Mouse (Mus musculus): ENCODE measurements at regions not wholly inside any gene's neighbourhood (a gene's known extent, or its start where the extent isn't known, plus 50 kb on each side); places are given as distances from the start of the nearest gene placed in this dataset.
"Not testable (repeated sequence)": the region's sequence is repeated elsewhere in the genome, so short reads cannot be mapped to it uniquely, and the experiment has no call there.

DNA sequence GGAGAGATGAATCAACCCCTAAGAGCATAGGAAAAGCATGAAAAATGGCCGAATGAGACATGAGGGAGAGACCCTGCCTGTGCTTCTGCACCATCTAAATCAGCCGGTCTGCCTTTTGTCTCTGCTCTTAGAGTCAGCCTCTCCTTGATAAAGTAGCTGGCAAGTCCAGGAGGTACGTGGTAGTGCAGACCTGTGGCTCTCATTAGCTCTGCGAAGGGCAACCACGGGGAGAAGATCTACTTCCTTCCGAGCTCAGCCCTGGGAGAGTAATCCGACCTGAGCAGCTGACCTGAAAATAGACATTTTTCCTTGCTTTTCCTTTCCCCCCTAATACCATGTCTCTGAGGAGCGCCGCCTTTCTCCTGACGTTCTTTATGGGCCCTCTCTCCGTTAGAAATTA lies 971.8 kb downstream of the Robo1 start:
- H3K36me3 ChIP-seq, result no peaks in the 10 kb centered on the region
- no peaks in the 10 kb centered on the region for H3K4me1 ChIP-seq
- no peak for ATAC-seq (ENCODE audit: extremely low read depth, insufficient number of reproducible peaks, low FRiP score, low TSS enrichment)
- WGBS, result 66% methylated on average over 11 of the region's 11 CpGs
- H3K9me3 ChIP-seq, result no peaks in the 10 kb centered on the region
- no peak overlapping the region for H3K4me3 ChIP-seq
- no peaks in the 10 kb centered on the region for H3K27me3 ChIP-seq (replicated peaks)
- no peak overlapping the region for H3K4me2 ChIP-seq
- no peak overlapping the region for H3K9ac ChIP-seq
- H3K27ac ChIP-seq (replicated peaks), result no peak overlapping the region

DNA sequence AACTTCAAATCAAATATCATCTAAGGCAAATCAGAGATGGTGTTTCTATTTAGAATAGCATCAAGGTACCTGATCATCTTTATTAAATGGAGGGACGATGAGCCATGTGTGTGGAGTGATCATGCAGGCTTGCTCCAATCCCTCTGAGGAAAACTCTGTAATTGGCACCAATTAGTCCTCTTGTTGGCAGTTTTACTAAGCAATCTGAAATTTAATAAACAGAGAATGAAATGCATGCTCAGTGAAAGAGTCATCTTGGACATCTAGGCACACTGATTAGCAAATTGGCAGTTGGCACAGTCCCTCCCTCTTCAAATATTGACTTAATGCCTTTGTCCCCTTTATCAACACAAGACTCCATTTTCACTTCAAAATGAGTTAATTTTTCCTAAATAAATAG lies 951.6 kb downstream of the Robo1 start:
- H3K9ac ChIP-seq, result no peak overlapping the region
- no peak overlapping the region for H3K4me3 ChIP-seq
- no peak overlapping the region for H3K4me2 ChIP-seq
- no peaks in the 10 kb centered on the region for H3K36me3 ChIP-seq
- H3K4me1 ChIP-seq, result no peaks in the 10 kb centered on the region
- 86% methylated on average over 1 of the region's 1 CpGs for WGBS
- H3K9me3 ChIP-seq, result peaks cover 4% of the 10 kb centered on the region; the same call in 1 of the 2 replicates
- H3K27me3 ChIP-seq (replicated peaks), result no peaks in the 10 kb centered on the region
- no peak overlapping the region for H3K27ac ChIP-seq (replicated peaks)
- ATAC-seq (ENCODE audit: extremely low read depth, insufficient number of reproducible peaks, low FRiP score, low TSS enrichment), result no peak

DNA sequence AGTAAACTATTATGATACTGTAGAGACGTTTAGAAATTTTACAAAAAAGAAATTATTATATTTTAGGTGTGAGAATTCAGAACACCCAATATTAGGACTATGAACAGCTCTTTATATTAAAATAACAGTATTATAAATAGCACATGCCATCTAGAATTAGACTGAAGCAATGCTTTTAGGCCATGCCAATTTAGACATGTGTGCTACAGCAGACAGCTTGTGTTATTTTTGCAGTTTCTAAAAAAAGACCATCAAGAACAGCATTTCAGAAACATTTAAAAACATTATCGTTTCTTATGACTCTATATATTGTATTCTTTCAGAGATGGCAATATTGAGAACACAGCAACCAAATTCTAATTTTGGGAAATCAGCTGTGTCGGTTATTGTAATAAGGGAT lies 951.2 kb downstream of the Robo1 start:
- no peak for ATAC-seq (ENCODE audit: extremely low read depth, insufficient number of reproducible peaks, low FRiP score, low TSS enrichment)
- no peaks in the 10 kb centered on the region for H3K27me3 ChIP-seq (replicated peaks)
- 67% methylated on average over 3 of the region's 3 CpGs for WGBS

DNA sequence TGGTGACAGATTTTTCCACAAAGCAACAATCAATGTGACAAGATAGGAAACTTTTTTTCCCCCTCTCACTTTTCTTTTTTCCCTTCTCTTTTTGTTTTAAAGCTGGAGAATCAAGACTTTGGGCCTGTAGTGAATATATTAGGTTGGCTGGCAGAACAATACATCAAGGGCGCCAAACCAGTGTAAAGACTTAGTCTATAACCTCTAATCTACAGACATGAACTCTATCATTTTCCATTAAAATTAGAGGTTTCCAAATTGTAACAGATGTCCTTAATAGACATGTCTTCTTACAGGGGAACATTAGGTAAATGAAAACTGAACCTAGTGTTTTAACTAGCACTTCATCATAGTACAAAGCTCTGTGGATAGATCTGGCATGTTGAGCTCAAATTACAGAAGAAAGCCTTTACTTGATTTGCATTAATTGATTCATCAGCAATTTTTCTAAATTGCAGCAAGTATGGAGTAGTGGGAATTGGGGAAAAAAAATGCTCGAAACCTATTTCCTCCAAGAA lies 937.0 kb downstream of the Robo1 start:
- Histone ChIP-seq H3K4me3 (no peak overlapping the region), H3K9ac (no peak overlapping the region), H3K36me3 (no peaks in the 10 kb centered on the region), H3K4me2 (no peak overlapping the region), H3K4me1 (no peaks in the 10 kb centered on the region), H3K27ac (replicated peaks) (no peak overlapping the region), H3K9me3 (no peaks in the 10 kb centered on the region), H3K27me3 (replicated peaks) (no peaks in the 10 kb centered on the region)
- no peak for ATAC-seq (ENCODE audit: extremely low read depth, insufficient number of reproducible peaks, low FRiP score, low TSS enrichment)
- 84% methylated on average over 2 of the region's 2 CpGs for WGBS

More for the DNA sequence above, 951.2 kb downstream of the Robo1 start:
- H3K4me3 ChIP-seq, result no peak overlapping the region
- no peak overlapping the region for H3K4me2 ChIP-seq
- H3K9ac ChIP-seq, result no peak overlapping the region
- no peaks in the 10 kb centered on the region for H3K36me3 ChIP-seq
- peaks cover 4% of the 10 kb centered on the region; the same call in 1 of the 2 replicates for H3K9me3 ChIP-seq
- H3K4me1 ChIP-seq, result no peaks in the 10 kb centered on the region
- H3K27ac ChIP-seq (replicated peaks), result no peak overlapping the region

DNA sequence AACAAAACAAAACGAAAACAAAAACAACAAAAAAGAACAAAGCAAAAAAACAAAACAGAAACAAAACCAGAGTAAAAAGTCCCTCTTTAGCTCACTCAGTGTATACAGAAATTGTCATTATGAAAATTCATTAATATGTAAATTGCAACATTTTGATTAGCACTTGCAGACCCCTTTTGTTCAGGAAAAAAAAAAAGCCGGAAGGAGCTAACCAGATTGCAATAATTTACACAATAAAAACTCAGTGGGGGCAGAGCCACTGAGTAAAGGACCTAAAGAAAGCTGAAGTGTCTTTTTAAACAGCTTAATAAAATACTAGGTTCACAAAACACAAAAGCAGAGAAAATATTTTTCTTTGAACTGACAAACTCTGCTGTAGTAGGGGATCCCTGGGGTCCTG lies 922.5 kb downstream of the Robo1 start:
- H3K4me3 ChIP-seq, result no peak overlapping the region
- H3K4me2 ChIP-seq, result no peak overlapping the region

DNA sequence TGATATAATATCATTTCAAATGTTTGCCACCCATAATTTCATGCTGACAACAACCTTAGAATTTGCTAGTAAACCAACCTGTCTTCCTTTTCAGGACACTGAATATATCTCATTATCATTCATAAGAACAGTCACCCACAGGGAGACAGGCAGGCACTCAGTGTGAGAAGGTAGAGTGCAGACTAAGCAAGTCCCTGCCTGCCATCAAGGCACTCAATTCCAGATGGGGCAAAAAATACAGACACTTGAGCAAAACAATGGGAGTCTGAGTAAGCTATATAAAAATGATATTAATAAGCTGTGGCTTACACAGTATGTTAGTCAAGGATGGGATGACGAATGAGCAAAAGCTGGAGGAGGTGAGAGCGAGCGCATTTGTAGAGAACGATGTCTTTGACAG lies 909.4 kb downstream of the Robo1 start:
- H3K4me1 ChIP-seq, result 0 out of 2 replicates have a peak, but pooled peaks cover 1% of the 10 kb centered on the region
- peaks cover 13% of the 10 kb centered on the region; the same call in 1 of the 2 replicates for H3K27me3 ChIP-seq (replicated peaks)
- H3K27ac ChIP-seq (replicated peaks), result no peak overlapping the region
- H3K9ac ChIP-seq, result no peak overlapping the region
- no peaks in the 10 kb centered on the region for H3K36me3 ChIP-seq
- no peak overlapping the region for H3K4me3 ChIP-seq
- 83% methylated on average over 4 of the region's 4 CpGs for WGBS
- H3K4me2 ChIP-seq, result no peak overlapping the region
- no peaks in the 10 kb centered on the region for H3K9me3 ChIP-seq
- no peak for ATAC-seq (ENCODE audit: extremely low read depth, insufficient number of reproducible peaks, low FRiP score, low TSS enrichment)

More for the DNA sequence above, 922.5 kb downstream of the Robo1 start:
- Histone ChIP-seq H3K27ac (replicated peaks) (no peak overlapping the region), H3K9me3 (no peaks in the 10 kb centered on the region), H3K4me1 (no peaks in the 10 kb centered on the region), H3K27me3 (replicated peaks) (0 out of 2 replicates have a peak, but pooled peaks cover 3% of the 10 kb centered on the region), H3K36me3 (no peaks in the 10 kb centered on the region), H3K9ac (no peak overlapping the region)
- 56% methylated on average over 2 of the region's 2 CpGs for WGBS
- ATAC-seq (ENCODE audit: extremely low read depth, insufficient number of reproducible peaks, low FRiP score, low TSS enrichment), result no peak

DNA sequence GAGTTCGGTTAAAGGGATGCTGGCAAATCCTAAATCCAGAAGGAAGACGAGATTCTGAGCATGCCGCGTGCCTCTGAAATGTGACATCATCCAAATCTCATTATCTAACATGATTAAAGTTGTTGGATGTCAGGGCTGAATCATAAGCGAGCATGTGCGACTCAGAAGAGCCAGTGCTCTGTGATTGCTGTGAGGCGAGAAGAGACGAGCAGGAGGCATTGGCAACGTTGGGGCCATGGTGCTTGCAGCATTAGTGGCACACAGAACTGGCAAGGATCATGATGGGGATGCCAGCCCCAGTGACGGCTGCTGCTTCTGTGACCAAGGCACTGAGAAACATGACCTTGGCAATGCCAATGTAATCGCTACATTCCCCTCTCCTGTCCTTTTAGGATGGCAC lies 895.4 kb downstream of the Robo1 start:
- no peak for ATAC-seq (ENCODE audit: extremely low read depth, insufficient number of reproducible peaks, low FRiP score, low TSS enrichment)

DNA sequence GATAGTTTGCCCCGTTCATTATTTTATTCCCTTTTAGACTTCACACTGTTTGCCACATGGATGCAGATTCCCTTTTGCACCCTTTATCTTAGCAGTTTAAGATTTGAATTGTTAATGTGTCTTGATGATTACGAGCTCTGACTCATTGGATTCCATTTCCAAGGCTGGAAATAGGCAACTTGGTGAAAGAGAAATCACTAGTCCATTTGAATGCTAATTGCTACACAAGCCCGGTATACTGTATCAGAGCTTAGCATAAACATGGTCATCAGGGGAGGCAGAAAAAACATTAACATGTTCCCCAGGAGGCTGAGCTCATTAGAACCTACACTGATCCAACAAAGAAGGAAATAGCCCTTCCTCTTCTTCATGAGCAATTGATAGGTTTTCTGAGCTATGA lies 892.9 kb downstream of the Robo1 start:
- Histone ChIP-seq H3K27ac (replicated peaks) (no peak overlapping the region), H3K9ac (no peak overlapping the region), H3K9me3 (no peaks in the 10 kb centered on the region), H3K4me2 (no peak overlapping the region), H3K36me3 (no peaks in the 10 kb centered on the region), H3K4me1 (no peaks in the 10 kb centered on the region), H3K27me3 (replicated peaks) (no peaks in the 10 kb centered on the region), H3K4me3 (no peak overlapping the region)
- ATAC-seq (ENCODE audit: extremely low read depth, insufficient number of reproducible peaks, low FRiP score, low TSS enrichment), result no peak
- WGBS, result 70% methylated on average over 3 of the region's 3 CpGs

More for the DNA sequence above, 895.4 kb downstream of the Robo1 start:
- WGBS, result 77% methylated on average over 11 of the region's 11 CpGs
- no peaks in the 10 kb centered on the region for H3K27me3 ChIP-seq (replicated peaks)
- H3K9ac ChIP-seq, result no peak overlapping the region
- no peaks in the 10 kb centered on the region for H3K9me3 ChIP-seq
- no peaks in the 10 kb centered on the region for H3K36me3 ChIP-seq
- no peaks in the 10 kb centered on the region for H3K4me1 ChIP-seq
- no peak overlapping the region for H3K4me2 ChIP-seq
- H3K27ac ChIP-seq (replicated peaks), result no peak overlapping the region
- H3K4me3 ChIP-seq, result no peak overlapping the region

DNA sequence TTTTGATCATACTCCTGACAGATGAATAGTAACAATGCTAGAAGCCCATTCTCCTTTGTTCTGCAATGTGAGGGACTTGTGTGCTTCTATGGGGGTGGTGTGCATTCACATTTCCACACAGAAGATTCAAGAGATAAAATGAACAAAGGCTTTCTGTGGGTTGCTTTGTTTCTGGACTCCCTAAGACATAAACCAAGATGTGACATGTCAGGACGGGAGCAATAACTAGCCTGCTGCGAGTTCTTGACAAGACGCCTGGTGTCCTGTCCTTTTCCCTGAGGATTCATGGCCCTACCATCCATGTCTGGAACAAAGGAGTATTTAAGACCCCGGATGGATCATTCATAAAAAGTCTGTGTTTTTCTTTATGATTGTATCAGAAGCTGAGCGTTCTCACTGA lies 874.7 kb downstream of the Robo1 start:
- 75% methylated on average over 5 of the region's 5 CpGs for WGBS
- Histone ChIP-seq H3K27me3 (replicated peaks) (no peaks in the 10 kb centered on the region), H3K4me1 (no peaks in the 10 kb centered on the region), H3K4me3 (no peak overlapping the region), H3K4me2 (no peak overlapping the region), H3K9me3 (no peaks in the 10 kb centered on the region), H3K36me3 (no peaks in the 10 kb centered on the region), H3K27ac (replicated peaks) (no peak overlapping the region), H3K9ac (no peak overlapping the region)
- no peak for ATAC-seq (ENCODE audit: extremely low read depth, insufficient number of reproducible peaks, low FRiP score, low TSS enrichment)

DNA sequence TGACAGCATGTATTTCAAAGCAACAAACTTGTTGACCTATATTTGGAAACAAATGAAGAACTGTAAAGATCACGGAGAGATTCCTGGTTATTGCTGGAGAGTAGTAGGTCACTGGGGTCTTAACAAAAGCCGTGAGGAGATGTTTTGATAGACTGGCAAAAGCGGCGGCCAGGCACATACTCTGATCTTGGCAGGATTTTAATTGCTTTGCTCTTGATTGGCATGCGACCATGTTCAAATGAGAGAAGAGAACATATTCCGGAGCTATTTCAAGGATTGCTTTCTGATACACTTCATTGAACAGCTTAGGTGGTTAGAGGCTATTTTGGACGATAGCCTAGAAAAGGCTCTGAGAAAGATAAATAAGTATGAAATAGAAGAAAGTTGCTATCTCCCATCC lies 874.2 kb downstream of the Robo1 start:
- ATAC-seq (ENCODE audit: extremely low read depth, insufficient number of reproducible peaks, low FRiP score, low TSS enrichment), result no peak
- 73% methylated on average over 7 of the region's 7 CpGs for WGBS
- Histone ChIP-seq H3K9me3 (no peaks in the 10 kb centered on the region), H3K4me1 (no peaks in the 10 kb centered on the region), H3K27ac (replicated peaks) (no peak overlapping the region), H3K36me3 (no peaks in the 10 kb centered on the region), H3K4me3 (no peak overlapping the region), H3K27me3 (replicated peaks) (no peaks in the 10 kb centered on the region), H3K4me2 (no peak overlapping the region), H3K9ac (no peak overlapping the region)

DNA sequence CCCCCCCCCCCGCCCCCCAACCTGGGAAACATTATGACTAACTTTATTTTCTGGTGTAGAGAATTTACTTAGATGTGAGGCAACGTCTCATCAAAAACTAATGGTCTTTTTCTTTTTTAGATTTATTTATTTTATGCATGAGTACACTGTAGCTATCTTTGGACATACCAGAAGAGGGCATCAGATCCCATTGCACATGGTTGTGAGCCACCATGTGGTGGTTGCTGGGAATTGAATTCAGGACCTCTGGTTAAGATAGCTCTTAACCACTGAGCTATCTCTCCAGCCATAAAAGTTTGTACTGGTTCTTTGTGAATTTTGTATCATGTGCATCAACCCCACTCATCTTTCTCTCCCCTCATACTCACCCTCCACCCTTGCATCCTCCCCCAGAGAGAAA lies 847.3 kb downstream of the Robo1 start:
- H3K36me3 ChIP-seq, result no peaks in the 10 kb centered on the region
- H3K9me3 ChIP-seq, result no peaks in the 10 kb centered on the region
- H3K4me2 ChIP-seq, result no peak overlapping the region
- WGBS, result 33% methylated on average over 2 of the region's 2 CpGs
- no peaks in the 10 kb centered on the region for H3K4me1 ChIP-seq
- ATAC-seq (ENCODE audit: extremely low read depth, insufficient number of reproducible peaks, low FRiP score, low TSS enrichment), result no peak
- H3K27ac ChIP-seq (replicated peaks), result no peak overlapping the region
- H3K9ac ChIP-seq, result no peak overlapping the region
- no peaks in the 10 kb centered on the region for H3K27me3 ChIP-seq (replicated peaks)
- no peak overlapping the region for H3K4me3 ChIP-seq

DNA sequence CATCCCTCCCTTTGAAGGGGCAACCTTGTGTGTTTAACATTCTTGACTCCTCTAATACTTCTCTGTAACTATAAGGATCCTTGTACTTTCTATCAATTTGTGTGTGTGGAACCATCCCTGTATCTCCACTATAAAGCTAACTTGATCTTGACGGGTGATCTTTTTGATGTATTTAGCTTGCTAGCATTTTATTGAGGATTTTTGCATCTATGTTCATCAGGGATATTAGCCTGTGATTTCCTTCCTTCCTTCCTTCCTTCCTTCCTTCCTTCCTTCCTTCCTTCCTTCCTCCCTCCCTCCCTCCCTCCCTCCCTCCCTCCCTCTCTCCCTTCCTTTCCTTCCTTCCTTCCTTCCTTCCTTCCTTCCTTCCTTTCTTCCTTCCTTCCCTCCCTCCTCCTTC lies 819.8 kb downstream of the Robo1 start:
- not testable (repeated sequence) for H3K4me2 ChIP-seq; H3K9ac ChIP-seq; H3K36me3 ChIP-seq; ATAC-seq (ENCODE audit: extremely low read depth, insufficient number of reproducible peaks, low FRiP score, low TSS enrichment); H3K4me1 ChIP-seq; H3K27me3 ChIP-seq (replicated peaks); H3K27ac ChIP-seq (replicated peaks); H3K9me3 ChIP-seq; H3K4me3 ChIP-seq
- 84% methylated on average over 1 of the region's 1 CpGs for WGBS
